Mouse (Mus musculus): Measurements from ENCODE around the gene Faah.

DNA sequence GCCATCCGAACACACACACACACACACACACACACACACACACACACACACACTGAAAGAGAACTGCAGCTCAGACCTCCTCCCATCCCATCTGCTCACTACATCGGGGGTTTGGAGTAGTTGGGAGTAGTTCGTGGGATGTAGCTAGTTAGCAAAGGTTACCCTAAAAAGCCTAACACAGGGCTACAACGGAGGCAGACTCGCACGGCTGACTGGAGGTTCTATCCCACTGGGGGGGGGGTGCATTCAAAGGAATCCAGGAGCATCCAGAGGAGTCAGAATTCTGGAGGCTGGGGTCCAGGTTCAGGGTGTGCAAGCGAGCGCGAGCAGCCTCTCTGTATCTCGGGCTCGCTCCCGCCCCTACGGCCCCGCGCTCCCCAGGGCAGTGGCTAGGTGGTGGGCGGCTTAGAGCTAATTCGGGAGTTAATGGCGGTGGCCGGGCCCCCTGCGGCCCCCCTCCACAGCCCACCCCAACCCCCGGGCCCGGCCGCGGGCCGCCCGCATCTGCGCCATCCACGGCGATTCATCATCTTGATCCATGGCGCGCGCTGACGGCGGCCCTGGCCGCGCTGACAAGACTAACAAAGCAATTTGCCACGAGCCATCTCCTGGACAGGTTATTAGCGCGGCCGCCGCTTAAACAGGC lies 73.9 kb downstream of the Faah start:
- TF ChIP-seq CTCF (IDR thresholded peaks at IDR 0.05; ENCODE audit: borderline replicate concordance, extremely low read depth, insufficient read depth, insufficient read length) (no peak), POLR2A (IDR thresholded peaks at IDR 0.05; ENCODE audit: borderline replicate concordance, extremely low read depth, insufficient read depth, insufficient read length, poor library complexity, severe bottlenecking) (no peak)
